In the genomic region with DNA sequence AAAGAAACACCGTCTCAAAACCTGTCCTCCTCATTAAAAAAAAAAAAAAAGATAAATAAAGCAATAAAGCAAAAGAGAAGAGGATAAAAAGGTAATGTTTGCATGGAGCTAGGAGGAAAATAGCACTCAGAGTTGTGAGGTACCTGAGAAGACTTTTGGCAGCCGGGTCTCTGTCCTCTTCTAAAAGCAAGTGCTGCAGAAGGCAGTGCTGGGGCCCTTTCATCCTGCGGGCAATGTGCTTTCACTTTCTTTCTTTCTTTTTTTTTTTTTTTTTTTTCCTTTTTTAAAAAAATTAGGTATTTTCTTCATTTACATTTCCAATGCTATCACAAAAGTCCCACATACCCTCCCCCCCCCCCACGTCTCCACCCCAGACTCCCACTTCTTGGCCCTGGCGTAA, we compare ENCODE assay signal across 18 mouse cellular contexts. TPM values are rescaled to one million over a fixed set of nuclear protein-coding genes. Genes with fewer than 3 reads are reported as not detected.
"Had no signal": no experiment of that assay in that cellular context is flagged by ENCODE, and none has a peak within 500 bp of the region (broad histone marks: within the 10 kb centered on the region; RNA-seq: fewer than 3 reads in every experiment).

A gene (minus strand): TSS at position 193 of the 400 bp plus-strand sequence.

- ATAC-seq: midbrain, embryonic 16.5 days had no signal

- H3K4me3 ChIP-seq: limb, embryonic 13.5 days; midbrain, embryonic 12.5 days; stomach, embryonic 15.5 days had no signal

- DNase-seq: kidney, adult 11 months; kidney, postnatal 10 days; layer of hippocampus, postnatal 36 days; lung, adult 18-20 months; right cerebral cortex, adult 18-20 months; right cerebral cortex, postnatal 25 days; spleen, adult 18-20 months had no signal

- H3K27ac ChIP-seq: limb, embryonic 13.5 days; liver, embryonic 14.5 days; midbrain, embryonic 12.5 days; stomach, embryonic 15.5 days had no signal

- H3K9me3 ChIP-seq: limb, embryonic 13.5 days; midbrain, embryonic 12.5 days; stomach, embryonic 15.5 days had no signal

- H3K27me3 ChIP-seq: limb, embryonic 13.5 days; midbrain, embryonic 12.5 days; stomach, embryonic 15.5 days had no signal

- H3K36me3 ChIP-seq: limb, embryonic 13.5 days; midbrain, embryonic 12.5 days; stomach, embryonic 15.5 days had no signal

- H3K4me1 ChIP-seq: limb, embryonic 13.5 days; midbrain, embryonic 12.5 days; stomach, embryonic 15.5 days had no signal

RNA-seq across cellular contexts. Expression of the gene that starts here (rescaled TPM):
- total RNA-seq: layer of hippocampus, adult 8-10 months; layer of hippocampus, postnatal 36 days; left cerebral cortex, adult 8-10 months; left cerebral cortex, postnatal 25 days had no signal
- polyA plus RNA-seq: kidney, embryonic 14.5 days; limb, embryonic 13.5 days; lung, embryonic 16.5 days; midbrain, embryonic 12.5 days; midbrain, embryonic 16.5 days; neural tube, embryonic 14.5 days; stomach, embryonic 15.5 days had no signal
